Mouse (Mus musculus) heart, adult 2 months (tissue): ENCODE results near the gene Kpna4.

ENCODE experiments used
- CTCF ChIP-seq: fragments of 200-600 bp; IDR thresholded peaks from 2 replicates; pipeline ENCODE4 v1.8.1; 2022; ENCODE audit warnings: antibody characterized with exemption, mild to moderate bottlenecking, moderate library complexity
- EP300 ChIP-seq: fragments of 200-500 bp; IDR thresholded peaks from 2 replicates; pipeline ENCODE4 v1.6.1; 2011; ENCODE audit warnings: low read depth, low read length, control low read depth; ENCODE audit not compliant: insufficient read depth

GRCm38 (mm10) chr3:69049011-69049410, 77.9 kb downstream of the Kpna4 start:
- TF ChIP-seq EP300, result no peak
- TF ChIP-seq CTCF, result no peak
